Mouse (Mus musculus): ENCODE data around the gene Car15. TPM values are rescaled to one million over a fixed set of nuclear protein-coding genes. Genes with fewer than 3 reads are reported as not detected.

The Car15 gene
- total RNA-seq, 4 experiments from 2014 or later = 0.46 to 1.1 (median 0.81) TPM

DNA sequence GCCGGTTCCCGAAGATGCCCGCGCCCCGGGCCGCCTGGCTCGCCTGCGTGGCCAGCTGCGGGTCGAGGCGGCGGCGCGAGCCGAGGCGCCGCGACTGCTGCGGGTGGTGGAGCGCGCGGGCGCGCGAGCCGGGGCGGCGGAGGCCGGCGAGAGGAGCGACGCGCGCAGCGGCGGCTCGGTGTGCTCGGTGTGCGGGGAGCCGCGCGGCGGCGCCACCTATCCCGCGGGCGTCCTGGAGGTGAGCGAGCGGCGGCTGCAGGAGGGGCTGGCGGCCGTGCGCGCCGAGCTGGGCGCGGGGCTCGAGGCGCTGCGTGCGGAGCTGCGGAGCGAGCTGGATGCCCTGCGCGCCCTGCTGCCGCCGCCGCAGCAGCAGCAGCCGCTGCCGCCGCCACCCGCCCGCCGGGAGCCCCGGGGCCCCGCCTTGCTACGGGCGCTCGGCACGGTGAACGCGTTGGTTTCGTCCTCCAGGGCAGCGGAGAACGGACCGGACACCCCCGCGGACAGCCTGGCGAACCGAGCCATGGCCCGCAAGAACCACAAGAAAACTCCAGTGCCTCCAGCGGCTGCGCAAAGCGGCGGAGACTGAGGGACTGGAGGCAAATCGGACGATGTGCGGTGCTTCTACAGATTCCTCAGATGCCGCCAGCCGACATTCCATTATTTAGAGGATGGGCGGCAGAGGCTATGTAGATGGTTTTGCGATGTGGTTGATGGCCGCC is 4.3 kb downstream of the Car15 start:
- DNase-seq (ENCODE audit: low spot score in 2 of 2) = no peak

DNA sequence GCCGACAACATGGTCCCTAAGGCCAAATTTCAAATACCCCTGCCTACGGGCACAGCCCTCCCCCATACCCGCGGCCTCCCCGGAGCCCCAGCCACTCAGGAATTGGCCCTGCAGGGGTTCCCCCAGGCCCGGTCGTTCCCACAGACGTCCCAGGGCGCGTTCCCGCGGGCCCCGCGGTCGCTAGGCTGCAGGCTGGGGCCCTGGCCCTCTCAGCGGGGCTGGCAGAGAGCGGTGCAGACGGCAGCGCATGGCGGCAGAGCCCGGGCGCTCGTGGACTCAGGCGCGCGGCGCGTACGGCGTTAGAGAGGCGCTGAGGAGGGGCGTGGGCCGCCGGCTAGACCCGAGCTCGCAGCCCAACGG is 4.9 kb downstream of the Car15 start:
- no peak for DNase-seq (ENCODE audit: low spot score in 2 of 2)

DNA sequence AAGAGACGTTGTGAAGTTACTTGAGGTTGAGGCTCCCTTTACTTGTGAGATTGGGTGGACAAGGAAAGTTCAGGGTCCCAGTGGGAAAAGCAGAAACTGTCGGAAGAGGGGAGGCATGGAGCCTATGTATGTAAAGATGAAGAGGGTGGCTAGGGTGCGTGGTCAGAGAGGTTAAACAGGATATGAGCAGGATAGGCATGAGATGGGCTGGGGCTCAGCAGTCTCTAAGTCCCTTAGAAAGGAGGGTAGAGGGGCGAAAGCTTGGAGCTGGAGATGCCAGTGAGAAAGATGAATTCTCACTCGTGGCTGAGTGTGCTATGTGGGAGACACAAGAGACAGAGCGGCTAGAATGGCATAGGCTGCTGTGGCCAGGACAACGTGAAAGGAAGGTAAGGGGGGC is 5.3 kb downstream of the Car15 start, which contains the start of gene B830017H08Rik:
B830017H08Rik (plus strand) TSS at position 301 of the 400 bp plus-strand sequence.
- DNase-seq (ENCODE audit: low spot score in 2 of 2) = no peak

DNA sequence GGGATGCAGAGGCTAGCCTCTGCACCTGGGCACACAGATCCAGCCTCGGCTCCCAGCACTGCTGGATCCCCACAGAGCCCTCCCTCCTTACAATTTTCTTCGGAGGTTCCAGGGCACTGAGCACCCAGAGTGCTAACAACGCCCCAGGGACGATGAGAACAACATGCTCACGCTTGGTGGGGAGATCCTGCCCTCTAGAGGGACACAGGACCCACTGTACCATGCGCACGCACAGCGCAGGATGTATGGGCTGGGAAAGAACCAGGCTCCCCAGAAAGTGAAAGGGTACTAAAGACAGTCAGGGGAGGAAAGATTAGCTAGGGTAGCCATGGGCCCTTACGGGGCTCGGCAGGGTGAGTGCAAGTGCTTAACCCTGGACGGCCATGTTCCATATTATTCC is 6.4 kb downstream of the Car15 start:
- DNase-seq (ENCODE audit: low spot score in 2 of 2) = no peak

DNA sequence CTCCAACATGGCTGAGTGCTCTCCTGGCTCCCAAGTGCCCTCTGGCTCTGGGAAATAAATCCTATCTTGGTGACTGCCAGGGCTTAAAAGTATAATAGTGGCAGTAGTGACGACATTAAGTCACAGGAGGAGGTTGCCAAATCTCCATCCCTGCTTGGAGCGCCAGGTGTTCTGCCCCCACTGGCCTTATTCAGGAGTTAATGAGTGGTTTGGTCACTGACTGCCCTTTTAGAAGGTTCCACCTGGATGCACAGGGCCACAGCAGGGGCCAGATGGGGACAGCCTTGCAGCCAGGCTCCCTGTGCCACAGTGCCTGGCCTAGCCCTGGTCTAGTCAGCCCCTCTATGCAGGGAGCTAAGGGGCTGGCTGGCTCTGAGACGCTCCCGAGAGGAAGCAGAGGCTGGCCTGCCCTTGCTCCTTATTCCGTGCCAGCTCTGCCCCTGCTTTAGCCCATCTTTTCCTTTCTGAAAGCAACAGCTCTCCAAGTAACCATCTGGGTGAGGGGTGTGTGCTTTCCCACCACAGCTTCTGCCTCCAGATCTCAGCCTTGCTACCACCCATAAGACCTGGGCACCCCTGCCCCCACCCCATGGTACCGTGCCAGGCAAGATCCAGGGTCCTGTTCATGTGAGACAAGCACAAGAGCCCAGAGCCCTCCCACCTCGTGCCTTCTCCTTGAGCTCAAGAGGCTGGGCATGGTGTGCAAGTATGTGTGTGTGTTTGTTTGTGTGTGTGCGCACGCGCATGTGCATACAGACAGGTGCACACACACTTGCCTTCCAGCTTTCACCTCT is 7.6 kb downstream of the Car15 start:
- DNase-seq (ENCODE audit: low spot score in 2 of 2) = no peak

DNA sequence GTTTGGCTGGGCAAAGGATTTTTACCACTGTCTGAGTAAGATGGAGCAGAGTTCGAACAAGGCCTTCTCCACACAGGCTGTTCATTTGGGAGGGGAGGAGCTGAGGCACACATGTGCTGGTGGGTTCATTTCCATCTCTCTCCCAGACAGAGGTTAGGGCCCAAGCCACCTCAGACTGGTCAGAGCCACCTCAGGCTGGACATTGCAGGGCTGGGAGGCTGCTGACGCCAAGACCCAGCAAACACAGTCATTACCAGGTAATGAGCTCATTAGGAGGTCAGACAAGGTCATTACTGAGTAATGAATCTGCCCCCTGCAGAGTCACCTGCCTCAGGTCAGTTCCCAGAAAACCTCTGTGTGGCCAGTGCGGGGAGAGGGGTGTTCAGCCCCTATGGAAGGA is 9.3 kb downstream of the Car15 start:
- no peak for DNase-seq (ENCODE audit: low spot score in 2 of 2)

DNA sequence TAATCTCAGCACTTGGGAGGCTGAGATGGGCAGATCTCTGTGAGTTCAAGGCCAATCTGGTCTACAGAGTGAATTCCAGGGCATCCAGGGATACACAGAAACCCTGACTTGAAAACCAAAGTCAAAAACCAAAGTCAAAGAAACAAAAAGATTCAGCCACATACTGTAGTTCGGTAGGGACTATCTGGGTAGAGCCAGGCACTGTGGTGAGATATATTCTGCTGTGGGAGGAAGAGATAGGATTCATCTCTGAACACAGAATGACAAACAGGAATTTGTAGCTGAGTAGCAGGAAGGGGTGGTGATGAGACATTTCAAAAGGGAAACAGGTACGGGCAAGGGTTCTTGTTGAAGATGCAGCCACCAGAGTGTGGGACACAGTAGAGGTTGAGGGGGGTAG is 9.9 kb downstream of the Car15 start:
- no peak for DNase-seq (ENCODE audit: low spot score in 2 of 2)

DNA sequence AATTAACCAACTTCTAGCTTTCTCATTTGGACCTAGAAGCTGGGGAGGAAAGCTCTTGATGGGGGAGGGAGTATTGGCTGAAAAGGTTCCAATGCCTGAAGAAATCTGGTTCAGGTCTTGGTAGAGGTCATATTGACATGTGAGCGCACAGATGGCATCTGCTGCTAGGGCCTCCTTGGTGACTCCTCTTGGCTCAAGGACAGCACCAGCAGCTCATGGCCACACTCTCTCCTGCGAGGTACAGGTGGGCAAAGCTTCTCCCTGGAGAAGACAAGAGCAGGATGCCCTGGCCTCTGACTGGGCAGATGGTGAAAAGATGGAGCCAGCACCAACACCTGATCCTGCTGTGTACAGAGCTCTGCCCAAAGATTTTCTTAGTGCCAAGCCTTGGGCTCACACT is 11.7 kb downstream of the Car15 start:
- no peak for DNase-seq (ENCODE audit: low spot score in 2 of 2)

DNA sequence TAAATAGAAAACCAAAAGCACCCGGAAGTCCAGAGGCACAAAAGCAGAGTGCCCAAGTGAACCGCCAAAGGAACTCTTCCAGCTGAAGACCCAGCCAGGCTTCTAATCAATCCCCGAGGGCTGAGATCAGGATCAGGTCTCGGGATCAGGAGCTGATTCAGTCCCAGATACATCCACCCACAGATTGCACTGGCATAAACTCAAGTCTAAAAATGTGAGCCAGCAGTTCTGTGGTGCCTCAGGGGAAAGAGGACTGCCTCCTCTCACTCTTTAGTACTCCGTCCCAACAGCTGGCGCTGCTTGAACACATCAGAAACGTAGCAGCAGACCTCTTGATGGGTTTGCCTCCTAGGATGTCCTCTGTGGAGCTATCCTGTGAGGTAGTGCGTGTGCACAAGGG is 21.6 kb downstream of the Car15 start:
- no peak for DNase-seq (ENCODE audit: low spot score in 2 of 2)

DNA sequence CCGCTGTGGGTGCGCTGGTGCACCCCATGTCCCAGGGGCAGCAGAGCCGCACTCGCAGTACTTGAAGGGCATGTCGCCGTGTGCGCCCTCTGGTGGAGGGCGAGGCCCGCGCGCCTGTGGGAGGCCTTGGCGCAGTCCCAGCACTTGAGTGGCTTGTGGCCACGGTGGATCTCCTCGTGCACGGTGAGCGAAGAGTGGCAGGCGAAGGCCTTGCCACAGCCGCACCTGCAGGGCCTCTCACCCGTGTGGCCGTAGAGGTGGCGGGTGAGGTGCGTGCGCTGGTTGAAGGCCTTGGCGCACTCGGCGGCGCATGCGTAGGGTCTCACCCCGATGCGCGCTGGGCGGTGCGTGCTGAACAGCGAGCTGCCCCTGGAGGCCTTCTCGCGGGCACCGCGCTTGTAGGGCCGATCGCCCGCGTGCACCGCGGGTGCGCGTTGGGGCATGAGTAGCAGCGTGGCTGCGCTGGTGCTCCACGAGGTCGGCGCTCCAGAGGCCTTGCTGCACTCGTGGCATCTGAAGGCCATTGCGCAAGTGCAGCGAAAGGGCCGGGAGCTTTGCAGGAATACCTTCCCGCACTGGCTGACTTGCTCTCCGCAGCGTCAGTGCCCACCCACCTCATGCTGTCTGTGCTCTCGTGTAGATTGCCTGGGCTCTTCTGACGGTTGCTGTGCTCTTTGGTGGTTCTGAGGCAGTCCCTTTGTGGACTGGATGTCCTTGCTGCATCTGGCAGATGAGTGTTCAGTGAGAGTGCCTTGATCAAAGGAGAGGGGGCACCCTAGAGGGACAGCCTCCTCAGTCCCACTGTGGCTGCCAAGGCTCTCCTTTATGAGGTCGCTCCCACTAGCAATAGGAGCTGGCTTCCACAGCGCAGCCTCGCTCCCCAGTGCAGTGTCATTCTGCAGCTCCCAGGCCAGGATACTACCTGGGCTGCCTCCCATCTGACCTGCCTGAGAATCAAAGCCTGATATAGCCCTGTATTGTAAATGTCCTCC is 22.5 kb downstream of the Car15 start:
- DNase-seq (ENCODE audit: low spot score in 2 of 2) = peak; percentile 59 to 65

DNA sequence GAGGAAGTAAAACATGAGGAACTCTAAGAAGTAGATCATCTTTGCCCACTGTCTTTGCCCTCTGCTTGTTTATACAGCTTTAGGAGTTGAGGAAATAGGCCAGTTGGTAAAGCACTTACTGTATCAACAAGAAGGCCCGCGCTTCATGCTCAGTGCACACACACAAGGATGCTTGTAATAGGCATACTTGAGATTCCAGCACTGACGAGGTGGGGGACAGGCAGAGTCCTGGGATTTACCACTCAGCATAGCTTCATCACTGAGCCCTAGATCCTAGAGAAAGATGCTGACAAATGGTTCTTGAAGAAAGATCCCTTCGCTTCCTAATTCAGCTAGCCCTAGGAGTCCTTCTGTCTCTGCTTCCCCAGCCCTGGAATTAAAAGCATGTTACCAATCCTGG is 25.0 kb downstream of the Car15 start:
- DNase-seq (ENCODE audit: low spot score in 2 of 2) = no peak

DNA sequence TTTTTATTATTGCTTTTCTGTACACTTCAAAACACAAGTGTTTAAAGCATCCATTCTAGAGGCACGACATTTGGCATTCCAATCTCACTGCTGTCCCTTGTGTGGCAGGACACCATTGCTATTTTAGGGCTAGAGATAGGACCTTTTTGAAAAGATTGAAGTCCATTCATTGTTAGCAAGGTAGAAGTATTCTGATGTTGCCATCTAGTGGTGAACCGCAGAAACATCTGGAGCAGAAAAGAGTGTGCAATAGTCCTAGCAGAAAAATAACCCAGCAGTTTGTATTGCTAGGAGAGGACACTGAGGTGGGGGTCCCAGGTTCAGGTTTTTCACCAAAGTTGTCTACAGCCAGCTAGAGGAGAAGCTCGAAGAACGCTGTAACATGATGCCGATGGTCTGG is 26.0 kb downstream of the Car15 start:
- no peak for DNase-seq (ENCODE audit: low spot score in 2 of 2)

DNA sequence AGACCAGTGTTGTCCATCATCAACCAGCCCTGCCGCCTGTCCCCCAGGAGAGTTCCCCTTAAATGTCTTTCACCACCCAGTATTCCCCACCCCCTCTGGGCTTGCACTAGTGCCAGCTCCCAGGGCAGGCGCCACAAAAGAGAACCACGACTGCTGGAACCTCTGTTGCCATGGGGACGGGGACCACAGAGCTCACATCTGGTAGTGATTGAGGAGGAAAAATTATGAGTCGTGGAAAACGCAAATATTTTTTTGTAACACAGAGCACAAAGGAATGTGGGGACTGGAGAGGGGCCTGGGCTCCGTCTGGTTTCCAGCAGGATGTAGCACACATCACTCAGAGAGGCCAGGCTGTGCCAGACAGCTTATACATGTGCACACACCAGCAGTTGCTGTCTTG is 28.5 kb downstream of the Car15 start:
- DNase-seq (ENCODE audit: low spot score in 2 of 2) = peak; percentile 51 to 70

DNA sequence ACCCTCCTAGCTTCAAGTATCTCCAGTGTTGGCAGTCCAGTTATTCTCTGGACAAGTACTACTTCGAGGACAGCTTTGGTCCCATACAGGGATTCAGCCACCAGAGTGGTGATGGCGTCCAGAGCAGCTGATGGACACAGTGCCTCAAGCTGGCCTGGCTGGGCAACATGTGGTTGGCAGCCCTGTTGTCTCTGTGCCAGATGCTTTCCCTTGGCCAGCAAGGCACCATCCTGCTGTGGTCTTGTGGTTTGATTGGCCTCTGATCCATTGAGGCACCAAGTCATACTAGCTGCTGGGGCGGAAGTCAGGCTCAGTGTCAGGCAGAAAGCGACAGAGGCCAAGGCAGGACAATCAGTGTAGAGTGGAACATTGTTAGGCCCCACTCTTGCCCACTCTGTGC is 29.0 kb downstream of the Car15 start:
- DNase-seq (ENCODE audit: low spot score in 2 of 2) = no peak

DNA sequence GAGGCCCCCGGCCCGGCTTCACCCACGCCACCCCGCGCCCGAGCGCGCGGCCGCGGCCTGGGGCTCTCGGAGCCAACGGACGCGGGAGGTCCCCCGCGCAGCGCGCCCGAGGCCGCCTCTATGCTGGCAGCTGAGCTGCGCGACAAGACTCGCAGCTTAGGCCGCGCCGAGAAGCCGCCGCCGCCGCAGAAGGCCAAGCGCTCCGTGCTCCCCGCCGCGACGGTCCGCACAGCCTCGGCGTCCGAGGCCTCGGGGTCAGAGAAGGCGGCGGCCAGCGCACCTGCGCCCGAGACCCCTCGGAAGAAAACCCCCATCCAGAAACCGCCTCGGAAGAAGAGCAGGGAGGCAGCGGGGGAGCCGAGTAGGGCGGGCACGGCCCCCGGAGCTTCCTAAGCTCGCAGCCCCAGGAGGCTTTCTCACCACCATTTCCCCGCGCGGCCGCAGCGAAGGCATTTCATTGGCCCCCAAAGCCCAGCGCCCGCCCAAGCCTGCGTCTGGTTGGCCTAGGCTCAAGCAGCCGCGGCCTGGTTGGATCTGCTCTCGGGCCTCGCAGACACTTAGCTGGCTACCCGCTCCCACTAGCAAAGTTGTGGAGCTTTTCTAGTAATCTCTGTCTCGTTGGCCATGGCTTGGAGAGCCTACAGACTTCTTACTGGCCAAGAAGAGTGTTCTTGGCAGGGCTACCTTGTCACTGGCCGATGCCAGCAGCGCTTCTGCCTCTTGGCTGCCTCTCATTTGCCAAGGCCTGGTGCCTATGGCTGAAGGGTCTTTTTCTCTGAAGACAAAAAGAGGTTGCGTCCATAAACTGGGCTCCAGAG is 30.8 kb downstream of the Car15 start:
- DNase-seq (ENCODE audit: low spot score in 2 of 2) = peak; percentile 63 to 78

DNA sequence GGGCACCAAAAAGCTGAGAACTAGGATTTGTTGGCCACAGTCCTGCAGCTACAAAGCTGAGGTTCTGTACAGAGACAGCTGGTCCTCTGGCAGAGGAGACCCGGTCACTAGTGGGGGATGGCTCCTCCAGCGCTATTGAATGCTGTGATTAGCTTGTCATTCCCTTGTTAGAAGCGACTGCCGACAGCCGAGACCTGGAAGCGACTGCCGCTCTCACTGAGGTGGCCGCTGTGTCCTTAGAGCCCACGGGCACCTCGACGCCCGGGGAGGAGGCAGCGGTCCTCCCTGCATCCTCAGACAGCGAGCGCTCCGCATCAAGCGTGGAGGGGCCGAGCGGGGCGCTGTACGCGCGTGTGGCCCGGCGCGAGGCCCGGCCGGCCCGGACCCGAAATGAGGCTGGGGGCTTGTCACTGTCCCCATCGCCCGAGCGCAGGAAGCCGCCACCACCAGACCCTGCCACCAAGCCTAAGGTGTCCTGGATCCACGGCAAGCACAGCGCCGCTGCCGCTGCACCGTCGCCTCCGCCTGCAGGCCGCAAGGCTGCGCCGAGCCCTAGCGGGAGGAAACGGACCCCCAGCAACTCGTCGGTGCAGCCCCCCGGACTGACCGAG is 31.5 kb downstream of the Car15 start:
- no peak for DNase-seq (ENCODE audit: low spot score in 2 of 2)

DNA sequence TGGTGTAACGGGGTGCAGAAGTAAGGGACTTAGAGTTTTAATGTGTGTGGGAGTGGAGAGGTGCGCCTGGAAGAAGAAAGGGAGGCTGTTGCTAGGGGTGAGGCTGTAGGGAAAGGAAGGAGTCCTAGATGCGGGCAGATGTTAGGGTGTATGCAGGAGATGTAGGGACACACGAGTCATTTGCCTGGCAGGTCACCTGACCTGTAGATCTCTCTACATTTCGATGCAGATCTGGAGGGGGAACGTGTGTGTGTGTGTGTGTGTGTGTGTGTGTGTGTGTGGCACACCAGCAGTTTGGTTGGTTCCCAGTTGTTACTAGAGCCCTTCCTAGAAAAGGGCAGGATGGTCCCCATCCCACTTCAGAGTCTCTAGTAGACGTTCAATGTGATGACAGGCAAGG is 33.2 kb downstream of the Car15 start:
- DNase-seq (ENCODE audit: low spot score in 2 of 2) = no peak

DNA sequence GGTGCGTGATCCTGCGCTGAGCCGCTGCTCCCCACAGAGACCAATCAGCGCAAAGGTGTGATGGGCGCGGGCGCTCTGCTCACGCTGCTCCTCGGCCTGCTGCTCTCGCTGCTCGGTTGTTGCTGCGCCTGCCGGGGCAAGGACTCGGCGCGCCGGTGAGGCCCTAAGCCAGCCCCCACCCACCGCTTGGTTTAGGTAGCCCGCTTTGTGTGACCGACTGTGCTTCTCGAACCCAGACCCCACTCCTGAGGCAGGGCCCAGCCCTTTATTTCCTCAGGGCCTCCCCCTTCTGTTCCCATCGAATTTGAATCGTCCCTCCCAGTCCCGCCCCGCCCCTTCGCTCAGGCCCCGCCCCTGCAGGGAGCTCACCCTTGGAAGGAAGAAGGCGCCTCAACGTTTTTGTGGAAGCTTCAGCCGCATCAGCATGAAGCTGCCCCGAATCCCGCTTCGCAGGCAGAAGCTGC is 33.7 kb downstream of the Car15 start:
- DNase-seq (ENCODE audit: low spot score in 2 of 2) = no peak

DNA sequence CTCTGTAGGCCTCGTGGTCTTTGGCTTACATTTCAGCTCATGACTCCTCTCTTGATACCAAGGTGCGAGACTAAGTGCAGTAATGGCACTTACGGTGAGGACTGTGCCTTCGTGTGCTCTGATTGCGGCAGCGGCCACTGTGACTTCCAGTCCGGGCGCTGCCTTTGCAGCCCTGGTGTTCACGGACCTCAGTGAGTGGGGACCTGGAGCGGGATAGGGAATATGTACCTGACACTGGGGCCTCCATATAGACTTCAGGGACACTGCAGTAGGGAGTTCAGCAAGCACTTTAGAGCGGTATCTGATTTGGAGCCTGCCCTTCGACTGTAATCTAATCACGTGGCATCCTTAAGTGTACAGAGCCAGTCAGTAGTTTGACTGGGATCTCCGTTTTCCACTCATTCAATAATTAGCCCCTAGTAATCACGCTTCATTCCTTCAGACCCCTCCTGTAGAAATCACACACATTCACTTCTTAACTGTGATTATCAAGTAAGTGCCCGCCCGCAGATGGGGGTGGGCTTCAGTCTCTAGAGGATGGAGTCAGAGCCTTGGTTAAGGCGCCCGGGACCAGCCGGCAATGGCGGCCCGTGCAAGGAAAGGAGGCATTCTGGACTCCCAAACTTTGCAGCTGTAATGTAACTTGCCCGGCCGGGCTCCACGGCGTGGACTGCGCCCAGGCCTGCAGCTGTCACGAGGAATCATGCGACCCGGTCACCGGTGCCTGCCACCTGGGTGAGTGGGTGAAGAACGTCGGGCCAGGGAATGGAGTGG is 34.3 kb downstream of the Car15 start:
- DNase-seq (ENCODE audit: low spot score in 2 of 2) = no peak

All from gastrocnemius, adult 8-10 months (tissue).